Mouse (Mus musculus) macrophage (primary cell): Measurements from ENCODE around the gene Slc22a18. TPM values are rescaled to one million over a fixed set of nuclear protein-coding genes. Genes with fewer than 3 reads are reported as not detected.

Experiments used
- H3K27ac ChIP-seq: fragments of 350-480 bp; formaldehyde crosslinking; 2 replicates; pipeline ENCODE4 v1.9.0; 2021
- H3K36me3 ChIP-seq: fragments of 350-480 bp; formaldehyde crosslinking; 2 replicates; pipeline ENCODE4 v1.9.0; 2021; ENCODE audit errors: inconsistent target
- H3K4me3 ChIP-seq: fragments of 350-480 bp; formaldehyde crosslinking; 2 replicates; pipeline ENCODE4 v1.9.0; 2021; ENCODE audit errors: inconsistent target
- H3K79me2 ChIP-seq: fragments of 350-480 bp; formaldehyde crosslinking; 2 replicates; pipeline ENCODE4 v1.9.0; 2021; ENCODE audit errors: inconsistent target
- WGBS: methylation state at CpG from one replicate; pipeline ENCODE4 v1.1.7; 2026; ENCODE audit warnings: inconsistent platforms; ENCODE audit not compliant: missing documents; 5-methylcytosine and 5-hydroxymethylcytosine counted together
- polyA plus RNA-seq: library from polyadenylated mRNA; stranded (reverse); fragments of 250-400 nt; gene quantifications from 3 replicates; pipeline ENCODE4 v1.2.4, GENCODE M21; 2018; ENCODE audit warnings: inconsistent platforms

Slc22a18 gene
- polyA plus RNA-seq, 1 experiment from 2014 or later: 2.0 TPM

DNA sequence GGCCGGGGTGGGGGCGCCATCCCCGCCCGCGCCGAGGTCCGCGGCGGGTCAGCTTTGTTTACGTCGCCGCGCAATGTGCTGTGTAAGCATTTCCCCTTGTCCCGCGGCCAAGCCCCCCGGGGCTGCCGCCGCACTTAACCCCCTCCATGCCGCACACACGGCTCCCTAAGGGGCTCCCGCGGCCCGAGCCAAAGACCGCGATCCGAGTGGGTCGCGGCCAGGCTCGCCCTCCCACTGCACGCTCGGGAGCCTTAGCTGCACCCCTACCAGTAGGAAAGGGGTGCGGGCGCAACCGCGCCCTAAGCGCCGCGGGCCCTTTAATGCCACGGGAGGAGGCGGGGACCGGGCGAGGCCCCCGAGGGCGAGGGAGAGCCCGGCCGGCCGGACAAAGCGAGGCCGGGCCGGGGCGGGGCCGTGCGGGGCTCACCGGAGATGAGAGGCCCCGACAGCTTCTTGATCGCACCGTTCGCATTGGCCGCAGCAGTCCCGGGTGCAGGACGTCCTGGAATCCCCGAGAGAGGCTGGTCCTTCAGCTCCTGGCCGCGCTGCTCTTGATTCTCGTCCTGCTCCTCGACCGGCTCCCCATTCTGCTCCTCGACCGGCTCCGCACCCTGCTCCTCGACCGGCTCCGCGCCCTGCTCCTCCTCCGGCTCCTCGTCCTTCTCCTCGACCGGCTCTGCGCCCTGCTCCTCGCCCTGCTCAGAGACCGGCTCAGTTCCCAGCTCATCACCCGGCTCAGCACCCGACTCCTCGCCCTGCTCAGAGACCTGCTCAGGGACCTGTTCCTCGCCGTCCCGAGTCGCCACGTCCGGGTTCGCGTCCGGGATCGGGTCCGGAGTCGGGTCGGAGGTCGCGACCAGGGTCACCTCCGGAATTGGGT is 14.0 kb upstream of the Slc22a18 start:
- 35% methylated on average over 98 of the region's 100 CpGs for WGBS
- Histone ChIP-seq H3K4me3 (no peak overlapping the region), H3K36me3 (no peaks in the 10 kb centered on the region), H3K27ac (no peak overlapping the region), H3K79me2 (no peaks in the 10 kb centered on the region)

DNA sequence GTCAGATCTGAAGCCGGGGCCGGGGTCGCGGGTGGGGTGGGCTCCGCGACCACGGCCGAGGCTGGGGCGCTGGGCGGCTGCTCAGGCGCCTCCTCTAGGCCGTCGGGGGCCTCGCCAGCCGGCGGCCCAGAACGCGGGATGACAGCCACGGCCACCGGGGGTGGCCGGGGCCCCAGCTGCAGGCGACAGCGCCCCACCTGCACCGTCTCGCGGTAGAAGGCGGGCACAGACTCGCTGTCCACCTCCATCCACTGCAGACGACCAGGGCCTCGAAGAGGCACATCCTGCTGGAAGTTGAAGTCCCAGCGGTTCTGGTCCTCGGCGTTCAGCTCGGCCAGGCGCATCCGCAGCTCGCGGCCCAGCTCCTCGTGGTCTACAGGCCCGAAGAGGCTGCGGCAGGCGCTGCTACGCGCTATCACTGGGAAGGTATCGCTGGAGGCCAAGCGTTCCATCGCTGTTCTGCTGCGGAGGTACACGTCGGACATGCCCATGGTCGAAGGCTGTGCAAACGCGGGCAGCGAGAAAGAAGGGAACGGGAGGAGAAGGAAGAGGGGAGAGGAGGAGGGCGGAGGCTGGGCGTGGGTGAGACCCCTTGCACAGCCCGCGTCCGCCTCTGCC is 13.2 kb upstream of the Slc22a18 start:
- no peak overlapping the region for H3K4me3 ChIP-seq
- H3K36me3 ChIP-seq: no peaks in the 10 kb centered on the region
- no peaks in the 10 kb centered on the region for H3K79me2 ChIP-seq
- WGBS: 31% methylated on average over 37 of the region's 60 CpGs
- H3K27ac ChIP-seq: no peak overlapping the region

DNA sequence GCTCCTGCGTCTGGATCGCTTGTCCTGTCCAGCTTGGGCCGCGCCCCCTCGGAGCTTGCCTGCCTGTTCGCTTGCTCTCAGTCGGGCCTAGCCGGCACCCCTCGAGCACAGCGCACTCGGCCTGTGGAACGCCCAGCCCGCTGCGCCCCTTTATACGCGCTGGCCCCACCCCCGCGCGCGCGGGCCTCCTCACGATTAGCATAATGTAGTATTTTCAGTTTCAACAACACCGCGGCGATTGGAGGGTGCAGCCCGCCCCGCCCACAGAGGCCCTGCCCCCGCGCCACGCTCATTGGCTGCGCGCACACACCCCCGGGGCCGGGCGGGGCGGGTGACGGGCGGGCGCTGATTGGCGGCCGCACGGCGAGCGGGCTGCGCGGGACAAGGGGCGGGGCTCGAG is 12.7 kb upstream of the Slc22a18 start, which contains the start of gene Cdkn1c:
TSS of gene Cdkn1c (minus strand) at position 177 of the 400 bp plus-strand sequence.
- Histone ChIP-seq H3K27ac (no peak within 1 kb of the TSS), H3K79me2 (no peaks in the 10 kb centered on the region), H3K4me3 (no peak within 1 kb of the TSS), H3K36me3 (no peaks in the 10 kb centered on the region)
- 55% methylated on average over 37 of the region's 48 CpGs for WGBS

DNA sequence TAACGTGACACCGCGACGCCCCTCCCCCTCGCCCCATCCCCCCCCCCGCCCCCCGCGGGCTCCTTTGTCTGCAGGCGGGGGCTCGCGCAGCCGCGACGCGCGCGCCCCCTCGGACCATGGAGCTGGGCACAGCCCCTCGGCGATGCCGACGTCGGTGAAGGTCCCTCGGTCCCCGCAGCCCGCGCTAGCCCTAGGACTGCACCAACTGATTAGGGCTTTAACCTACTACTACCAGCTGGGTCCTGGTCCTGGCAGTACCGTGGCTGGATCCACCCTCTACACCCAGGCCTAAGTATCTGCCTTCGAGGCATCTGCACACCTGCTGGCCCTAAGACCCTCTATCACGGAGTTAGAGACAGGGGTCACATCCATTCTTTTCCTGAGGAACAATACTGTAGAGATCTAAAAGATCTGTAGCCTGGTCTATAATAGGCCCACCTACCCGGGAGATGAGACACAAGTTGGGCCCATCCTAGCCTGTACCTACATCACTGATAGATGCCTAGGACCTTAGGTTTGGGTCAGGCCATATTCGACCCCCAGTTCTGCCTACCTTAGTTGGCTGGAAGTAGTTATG is 12.2 kb upstream of the Slc22a18 start:
- H3K4me3 ChIP-seq: no peak overlapping the region
- no peaks in the 10 kb centered on the region for H3K36me3 ChIP-seq
- no peaks in the 10 kb centered on the region for H3K79me2 ChIP-seq
- WGBS: 32% methylated on average over 24 of the region's 32 CpGs
- H3K27ac ChIP-seq: no peak overlapping the region

DNA sequence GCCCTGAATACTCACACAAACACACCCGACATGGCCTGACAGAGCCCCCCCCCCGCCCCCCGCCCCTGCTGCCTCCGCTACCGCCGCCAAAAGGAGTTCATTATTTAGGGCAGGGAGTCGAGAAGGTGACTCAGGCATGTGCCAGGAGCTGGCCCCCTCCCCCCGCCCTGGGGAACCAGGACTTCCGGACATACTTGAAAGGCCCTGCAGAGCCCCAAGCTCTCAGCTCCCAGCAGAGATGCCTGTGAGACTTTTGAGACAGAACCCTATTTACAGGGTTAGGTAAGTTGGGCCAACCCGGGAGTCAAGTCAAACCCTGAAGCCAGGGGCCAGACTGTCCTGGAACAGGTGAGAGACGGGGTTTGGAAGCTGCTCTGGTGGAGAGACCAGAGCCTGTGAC is 11.6 kb upstream of the Slc22a18 start:
- Histone ChIP-seq H3K4me3 (no peak overlapping the region), H3K27ac (no peak overlapping the region), H3K79me2 (no peaks in the 10 kb centered on the region), H3K36me3 (no peaks in the 10 kb centered on the region)
- 54% methylated on average over 10 of the region's 11 CpGs for WGBS

DNA sequence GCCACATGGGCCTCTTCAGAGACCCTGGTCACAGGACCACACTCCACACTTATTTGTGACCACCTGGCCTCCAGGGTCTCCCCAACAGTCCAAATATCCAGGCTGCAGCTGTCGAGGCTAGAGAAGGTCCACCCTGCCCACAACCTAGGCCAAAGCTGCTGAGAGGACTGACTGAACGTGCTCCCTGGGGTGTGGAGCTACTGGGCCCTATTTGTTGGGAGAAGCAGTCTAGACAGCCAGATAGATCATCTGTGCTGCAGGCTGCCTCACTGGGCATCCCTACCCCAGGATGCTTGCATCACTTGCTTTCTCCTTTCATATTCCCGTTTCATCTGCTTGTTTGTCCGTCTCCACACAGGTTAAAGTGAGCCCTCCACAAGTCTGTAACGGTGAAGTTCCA is 11.0 kb upstream of the Slc22a18 start:
- Histone ChIP-seq H3K27ac (no peak overlapping the region), H3K79me2 (no peaks in the 10 kb centered on the region), H3K36me3 (no peaks in the 10 kb centered on the region), H3K4me3 (no peak overlapping the region)
- 82% methylated on average over 5 of the region's 5 CpGs for WGBS

DNA sequence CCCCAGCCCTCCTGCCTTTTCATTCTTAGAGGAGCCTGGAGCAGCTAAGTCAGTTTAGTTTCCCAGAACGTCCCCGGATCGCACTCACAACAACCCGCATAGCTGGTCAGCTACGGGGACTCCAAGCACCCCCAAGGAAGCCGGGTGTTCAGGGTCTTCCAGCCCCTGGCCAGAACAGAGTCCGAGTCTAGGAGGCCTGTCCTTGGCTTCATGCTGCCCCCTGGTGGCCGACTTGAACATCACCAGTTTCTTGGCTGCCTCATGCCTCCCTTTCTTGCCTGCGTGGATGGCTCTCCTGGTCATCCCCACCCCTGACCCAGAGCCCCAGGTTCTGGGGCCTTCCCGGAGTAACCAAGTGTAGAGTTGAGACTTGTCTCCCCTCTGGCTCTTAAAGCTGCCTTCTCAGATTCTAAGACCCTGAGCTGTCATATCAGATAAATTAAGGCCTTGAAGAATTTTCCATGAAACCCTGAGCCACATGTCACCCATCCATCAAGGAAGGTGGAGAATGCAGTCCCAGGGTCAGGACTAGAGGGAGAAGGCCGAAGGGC is 9.6 kb upstream of the Slc22a18 start:
- 15% methylated on average over 11 of the region's 11 CpGs for WGBS
- H3K27ac ChIP-seq: no peak overlapping the region

DNA sequence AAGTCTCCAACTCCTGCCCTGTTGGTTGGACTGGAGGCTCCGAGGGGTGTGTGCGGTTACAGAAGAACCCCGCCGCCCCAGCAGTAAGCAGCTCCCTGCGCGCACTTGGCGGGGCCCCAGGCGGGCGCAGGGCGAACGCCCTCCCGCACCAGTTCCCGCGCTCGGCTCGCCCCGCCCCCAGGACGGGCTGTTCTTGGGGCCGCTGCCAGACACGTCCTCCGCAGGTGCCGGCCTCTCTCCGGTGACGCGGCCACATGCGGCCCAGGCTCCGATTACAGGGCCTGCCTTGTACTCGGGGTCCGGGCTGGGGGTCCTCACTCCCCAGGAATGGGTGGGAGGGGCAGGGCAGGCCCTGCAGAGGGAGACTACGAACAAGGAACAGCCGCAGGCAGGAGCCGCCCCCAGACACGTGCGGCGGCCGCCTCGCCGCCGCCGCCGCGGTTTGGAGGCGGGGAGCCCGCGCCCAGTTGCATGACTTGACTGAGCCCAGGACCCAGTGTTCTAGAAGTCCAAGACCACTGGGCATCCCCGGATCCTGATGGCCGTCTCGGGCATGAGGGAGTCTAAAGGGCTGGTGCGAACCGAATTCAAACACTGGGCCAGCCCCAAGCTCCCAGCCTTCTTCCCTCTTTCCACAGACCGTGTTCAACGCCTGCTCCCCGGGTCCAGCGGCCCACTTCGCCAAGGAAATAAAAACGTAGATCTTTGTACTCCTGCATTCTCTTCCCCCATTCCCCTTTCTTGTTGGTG is 8.6 kb upstream of the Slc22a18 start:
- 17% methylated on average over 55 of the region's 56 CpGs for WGBS
- H3K4me3 ChIP-seq: no peak overlapping the region
- no peaks in the 10 kb centered on the region for H3K36me3 ChIP-seq

More for the DNA sequence above, 9.6 kb upstream of the Slc22a18 start:
- H3K4me3 ChIP-seq: no peak overlapping the region
- no peaks in the 10 kb centered on the region for H3K36me3 ChIP-seq
- no peaks in the 10 kb centered on the region for H3K79me2 ChIP-seq

DNA sequence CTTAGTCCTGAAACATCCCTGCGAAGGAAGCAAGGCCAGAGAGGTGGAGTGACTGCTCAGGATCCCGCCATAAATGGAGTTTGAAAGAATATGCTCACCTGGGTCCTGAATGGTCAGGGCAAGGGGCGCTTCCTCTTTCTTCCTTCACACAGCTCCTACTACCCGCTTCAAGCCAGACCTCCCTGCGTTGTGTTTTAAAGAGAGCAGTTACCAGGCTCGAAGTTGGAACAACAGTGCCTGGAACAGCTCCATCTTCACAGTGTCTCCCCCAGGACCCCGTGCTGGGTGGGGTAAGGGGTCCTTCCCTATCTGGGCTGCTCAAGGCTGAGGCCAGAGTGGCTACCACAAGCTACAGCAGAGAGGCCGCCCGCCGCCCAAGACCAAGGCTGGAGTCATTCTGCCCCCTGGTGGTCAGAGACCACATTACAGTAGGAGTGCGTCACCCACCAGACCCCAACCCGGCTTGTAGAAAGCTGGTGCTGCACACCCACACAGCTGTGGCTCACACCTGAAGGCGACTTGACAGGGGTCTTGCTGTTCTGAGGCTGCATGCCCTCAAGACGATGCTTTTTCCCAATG is 7.3 kb upstream of the Slc22a18 start:
- Histone ChIP-seq H3K79me2 (no peaks in the 10 kb centered on the region), H3K36me3 (no peaks in the 10 kb centered on the region), H3K4me3 (no peak overlapping the region), H3K27ac (no peak overlapping the region)
- 13% methylated on average over 14 of the region's 14 CpGs for WGBS

More for the DNA sequence above, 8.6 kb upstream of the Slc22a18 start:
- Histone ChIP-seq H3K27ac (no peak overlapping the region), H3K79me2 (no peaks in the 10 kb centered on the region)

DNA sequence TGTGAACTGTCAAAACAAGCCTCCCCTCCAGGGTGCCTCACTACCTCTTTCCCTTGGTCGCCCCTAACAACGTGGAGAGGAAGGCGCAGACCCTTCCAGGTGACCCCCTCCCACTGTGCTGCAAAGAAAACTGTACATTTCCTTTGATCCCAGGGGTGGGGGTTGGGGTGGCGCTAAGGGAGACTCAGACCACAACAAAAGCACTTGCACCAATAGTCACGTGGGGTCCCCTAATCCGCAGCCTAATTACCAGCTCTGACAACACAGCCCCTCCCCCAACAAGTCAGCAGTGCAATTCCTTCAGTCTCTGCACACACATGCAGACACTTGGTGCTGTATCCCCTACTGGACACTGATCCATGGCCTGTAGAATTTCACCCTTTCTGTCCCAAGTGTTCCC is 5.8 kb upstream of the Slc22a18 start:
- no peaks in the 10 kb centered on the region for H3K36me3 ChIP-seq
- WGBS: 37% methylated on average over 4 of the region's 6 CpGs
- no peaks in the 10 kb centered on the region for H3K79me2 ChIP-seq
- no peak overlapping the region for H3K4me3 ChIP-seq
- H3K27ac ChIP-seq: no peak overlapping the region

DNA sequence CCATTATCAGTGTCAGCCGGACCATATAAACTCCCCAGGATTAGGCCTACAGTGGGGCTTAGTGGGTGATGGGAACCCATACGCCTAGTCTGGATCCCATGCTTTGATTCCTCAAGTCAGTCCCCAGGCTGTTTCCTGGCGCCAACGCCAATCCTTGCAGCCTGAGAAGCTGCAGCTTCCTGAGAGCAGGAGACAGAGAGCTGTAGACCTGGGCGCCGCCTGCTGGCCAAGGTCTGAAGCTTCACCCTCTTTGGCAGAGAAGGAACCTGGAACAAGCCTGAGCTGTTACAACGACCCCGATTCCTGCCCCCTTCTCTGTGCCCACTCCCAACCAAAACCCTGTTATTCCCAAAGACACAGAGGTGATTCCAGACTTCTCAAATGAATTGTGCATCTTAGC is 3.6 kb upstream of the Slc22a18 start:
- WGBS: 13% methylated on average over 8 of the region's 8 CpGs

DNA sequence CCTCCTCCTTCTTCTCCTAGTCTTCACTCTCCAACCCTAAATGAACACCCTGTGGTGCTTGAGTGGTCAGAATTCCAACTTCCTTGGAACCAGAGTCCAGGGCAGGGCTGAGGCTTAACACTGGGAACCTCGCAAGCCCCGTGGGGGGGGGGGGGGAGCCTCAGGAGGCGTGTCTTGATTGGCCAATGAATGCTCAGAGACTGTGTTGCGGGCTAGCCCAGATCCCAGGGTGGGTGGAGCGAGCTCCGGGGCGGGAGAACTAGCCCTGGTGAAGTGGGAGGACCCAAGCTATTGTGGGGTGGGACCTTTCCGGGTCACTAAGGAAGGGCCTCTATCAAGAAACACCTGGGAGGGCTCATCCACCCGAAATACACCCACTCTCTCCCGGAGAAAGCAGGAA is 1.3 kb downstream of the Slc22a18 start:
- no peak overlapping the region for H3K27ac ChIP-seq
- H3K36me3 ChIP-seq: no peaks in the 10 kb centered on the region
- H3K79me2 ChIP-seq: no peaks in the 10 kb centered on the region
- WGBS: 79% methylated on average over 10 of the region's 10 CpGs
- H3K4me3 ChIP-seq: no peak overlapping the region

More for the DNA sequence above, 3.6 kb upstream of the Slc22a18 start:
- Histone ChIP-seq H3K27ac (no peak overlapping the region), H3K4me3 (no peak overlapping the region), H3K79me2 (no peaks in the 10 kb centered on the region), H3K36me3 (no peaks in the 10 kb centered on the region)

DNA sequence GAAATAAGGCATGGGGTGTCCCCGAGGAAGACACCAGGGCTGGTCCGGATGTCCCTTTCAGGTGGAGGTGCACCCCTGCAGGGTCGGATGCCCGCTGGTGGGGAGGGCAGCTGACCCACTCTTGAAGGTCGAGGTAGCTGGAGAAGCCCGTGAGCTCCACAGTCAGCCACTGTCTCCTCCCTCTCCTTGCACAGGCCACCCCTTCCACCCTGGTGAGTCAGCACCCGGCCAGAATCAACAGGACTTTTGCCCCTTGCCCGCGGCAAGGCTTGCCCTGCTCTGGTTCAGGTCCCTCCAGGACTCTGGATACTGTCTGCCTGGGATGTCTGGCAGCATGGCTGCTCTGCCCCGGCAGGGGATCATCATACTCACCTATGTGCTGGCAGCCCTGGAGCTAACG is 2.3 kb downstream of the Slc22a18 start:
- Histone ChIP-seq H3K4me3 (no peak overlapping the region), H3K79me2 (no peaks in the 10 kb centered on the region), H3K36me3 (no peaks in the 10 kb centered on the region), H3K27ac (no peak overlapping the region)
- WGBS: 44% methylated on average over 11 of the region's 11 CpGs

DNA sequence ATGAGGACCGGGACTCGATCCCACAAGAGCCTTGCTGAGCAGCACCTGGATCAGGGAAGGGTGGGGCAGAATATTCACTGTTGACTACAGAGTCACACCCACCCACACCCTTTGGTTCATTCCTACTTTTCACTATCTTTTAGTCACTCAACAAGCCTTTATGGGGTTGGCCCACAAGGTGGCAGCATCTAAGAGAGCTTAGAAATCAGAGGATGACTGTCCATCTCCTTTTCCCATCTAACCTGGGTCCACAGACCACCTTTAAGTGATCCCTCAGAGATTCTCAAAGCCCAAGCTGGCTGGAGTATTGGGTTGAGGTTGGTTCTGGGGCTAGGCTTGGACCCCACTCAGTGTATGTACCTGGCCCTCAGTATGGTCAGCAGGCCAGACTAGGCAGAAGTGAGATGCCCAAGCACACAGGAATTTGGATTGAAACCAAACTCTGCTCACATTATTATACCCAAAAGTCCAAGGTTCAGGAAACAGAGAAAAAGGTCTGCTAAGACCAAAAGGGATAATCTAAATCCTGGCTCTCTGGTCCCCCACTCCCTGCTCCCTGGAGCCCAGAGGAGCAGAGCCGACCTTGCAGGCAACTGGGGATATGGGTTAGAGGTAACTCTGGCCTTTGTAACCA is 3.3 kb downstream of the Slc22a18 start:
- Histone ChIP-seq H3K27ac (no peak overlapping the region), H3K79me2 (no peaks in the 10 kb centered on the region), H3K4me3 (no peak overlapping the region), H3K36me3 (no peaks in the 10 kb centered on the region)
- WGBS: 100% methylated on average over 3 of the region's 3 CpGs
